Mouse (Mus musculus) telencephalon, adult 2 months (tissue): ENCODE measurements at regions not wholly inside any gene's neighbourhood (a gene's known extent, or its start where the extent isn't known, plus 50 kb on each side); places are given as distances from the start of the nearest gene placed in this dataset.

ENCODE experiments used
- DNase-seq: peaks from one replicate; pipeline ENCODE4 v3.0.0-alpha.2; 2011; ENCODE audit warnings: low read depth, low spot score

DNA sequence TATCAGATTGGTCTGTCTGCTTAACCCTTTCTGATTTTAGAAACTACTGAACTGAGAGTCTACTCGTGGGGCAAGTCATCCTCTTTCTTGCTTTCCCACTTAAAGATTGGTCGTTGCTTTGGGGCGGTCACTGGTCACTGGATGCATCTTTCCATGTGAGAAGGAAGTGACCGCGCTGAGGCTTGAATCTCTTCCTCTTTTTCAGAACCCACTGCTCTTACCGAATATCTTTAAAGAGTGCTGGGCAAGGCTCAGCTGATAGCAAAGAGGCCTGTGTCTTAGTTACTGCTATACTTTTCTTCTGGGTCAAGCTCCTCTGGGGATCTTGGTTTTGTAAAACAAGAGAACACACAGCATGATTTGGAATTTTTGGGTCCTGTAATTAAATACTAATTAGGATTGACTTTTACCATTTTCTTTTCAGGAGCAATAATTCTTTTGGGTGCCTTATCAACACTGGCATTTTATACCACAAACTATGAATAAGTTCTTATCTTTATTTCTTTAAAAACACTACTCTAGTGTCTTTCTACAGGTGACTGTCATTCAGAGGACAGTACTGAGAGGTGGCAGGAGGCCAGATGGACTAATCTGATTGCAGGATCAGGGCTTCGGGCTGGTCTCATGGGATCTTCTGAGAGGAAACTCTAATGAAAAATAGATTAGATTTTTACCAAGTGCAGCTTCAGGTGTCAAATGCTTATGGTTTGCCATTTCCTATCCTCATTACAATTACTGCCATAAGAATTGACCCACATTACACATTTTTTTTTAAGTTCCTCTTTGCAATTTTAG is 114.6 kb upstream of the Tom1l1 start:
- DNase-seq: no peak

DNA sequence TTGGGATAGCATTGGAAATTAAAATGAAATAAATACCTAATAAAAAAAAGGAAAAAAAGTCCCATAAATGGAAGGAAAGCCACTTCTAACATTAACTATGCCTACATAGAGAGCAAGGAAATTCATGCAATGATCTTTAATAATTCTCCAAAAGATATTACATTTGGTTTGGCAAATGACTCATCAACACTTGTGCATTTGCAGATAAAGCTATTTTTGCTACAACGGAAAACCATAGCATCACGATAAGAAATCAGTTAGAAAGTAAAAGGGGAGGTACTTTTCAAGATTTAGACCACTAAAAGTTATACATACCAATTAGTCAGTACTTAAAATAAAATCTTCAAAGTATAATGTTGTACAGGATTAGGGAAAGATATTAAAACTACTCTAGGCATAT is 109.4 kb upstream of the Tom1l1 start:
- no peak for DNase-seq

DNA sequence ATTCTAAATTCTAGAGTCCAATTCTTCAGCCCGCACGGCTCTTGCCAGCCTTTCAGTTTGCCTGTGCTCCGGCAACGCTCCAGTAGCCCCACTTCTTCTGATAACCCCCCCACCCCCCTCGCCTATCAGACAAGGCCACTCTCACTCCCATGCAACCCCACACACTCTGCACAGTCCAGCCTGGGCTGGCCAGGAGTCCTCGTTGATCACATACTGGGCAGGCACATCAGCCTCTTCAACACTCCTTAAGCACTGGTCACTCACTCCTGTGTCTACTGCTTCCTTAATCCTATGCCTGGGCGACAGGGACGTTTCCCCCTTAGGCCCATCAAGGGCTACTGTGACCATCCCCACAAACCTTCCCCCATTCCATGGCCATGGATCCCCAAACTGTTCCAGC is 95.4 kb upstream of the Tom1l1 start:
- DNase-seq: no peak

DNA sequence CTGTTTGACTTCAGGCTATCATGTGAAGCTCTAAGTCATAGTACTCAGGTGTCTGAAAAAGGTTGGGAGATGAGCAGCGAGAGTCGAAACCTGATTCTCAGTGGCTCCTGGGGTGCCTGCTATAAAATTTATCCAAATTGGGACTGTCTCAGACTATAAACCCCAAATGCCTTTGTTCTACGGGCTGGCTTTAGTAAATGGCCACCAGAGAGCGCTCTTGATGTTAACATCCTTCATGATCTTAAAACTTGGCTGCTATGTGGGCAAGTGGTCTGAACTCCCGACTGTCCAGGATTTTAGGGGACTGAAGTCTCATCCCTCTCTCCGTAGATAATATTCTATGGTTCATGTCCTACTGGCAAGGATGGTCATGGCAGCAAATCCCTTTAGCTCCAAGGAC is 94.8 kb upstream of the Tom1l1 start:
- no peak for DNase-seq

DNA sequence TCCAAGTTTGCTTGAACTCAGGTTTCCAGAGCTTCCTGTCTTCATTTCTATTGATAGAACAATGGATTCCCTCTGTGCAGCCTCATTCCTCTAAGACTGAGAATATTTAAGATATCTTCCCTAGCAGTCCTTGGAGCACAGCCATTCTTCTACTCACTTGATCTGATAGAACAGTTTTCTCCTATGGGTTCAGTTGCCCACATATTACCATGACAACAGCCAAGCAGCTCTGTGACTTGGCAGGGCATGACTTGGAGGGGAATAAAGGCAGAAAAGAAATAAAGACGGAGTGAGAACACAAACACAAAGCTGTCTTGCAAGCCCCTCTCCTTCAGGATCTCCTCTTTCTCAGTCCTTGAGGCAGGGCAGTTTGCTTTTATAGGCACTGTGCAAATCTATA is 87.6 kb upstream of the Tom1l1 start:
- no peak for DNase-seq

DNA sequence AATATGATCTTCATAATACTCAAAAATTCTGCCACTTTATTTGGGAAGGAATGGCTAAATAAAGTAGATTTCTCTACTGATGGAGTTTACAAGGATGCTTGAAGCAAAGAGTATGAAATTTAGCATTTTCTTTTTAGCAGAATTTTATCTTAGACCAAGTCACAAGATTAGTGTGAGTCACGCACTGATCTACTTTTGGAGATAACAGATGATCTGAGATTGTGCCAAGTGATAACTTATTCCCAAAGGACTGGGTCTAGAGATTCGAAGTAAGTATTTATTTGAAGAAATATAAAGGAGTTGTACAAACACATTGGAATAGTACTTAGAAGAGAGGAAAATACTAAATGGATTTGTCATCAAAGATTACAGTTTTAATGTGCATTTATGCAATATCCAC is 67.8 kb upstream of the Tom1l1 start:
- peak; percentile 71 for DNase-seq

DNA sequence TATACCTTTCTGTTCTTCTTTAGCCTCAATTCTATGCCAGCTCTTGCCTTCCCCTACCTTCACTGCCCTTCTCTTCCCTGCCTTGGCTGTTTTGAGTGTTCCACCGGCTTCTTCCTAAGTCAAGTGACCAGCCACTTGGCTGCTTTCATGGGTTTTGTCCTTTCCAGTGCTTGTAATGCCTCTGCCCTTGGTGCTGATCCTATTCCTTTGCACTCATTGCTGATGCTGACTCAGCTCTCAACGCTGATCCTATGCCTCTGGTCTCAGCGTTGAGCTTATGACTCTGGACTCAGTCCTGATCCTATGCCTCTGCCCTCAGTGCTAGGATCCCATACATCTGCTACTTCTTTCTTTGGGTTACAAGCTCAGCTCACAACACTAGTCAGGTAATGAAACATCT is 60.3 kb upstream of the Tom1l1 start:
- no peak for DNase-seq

DNA sequence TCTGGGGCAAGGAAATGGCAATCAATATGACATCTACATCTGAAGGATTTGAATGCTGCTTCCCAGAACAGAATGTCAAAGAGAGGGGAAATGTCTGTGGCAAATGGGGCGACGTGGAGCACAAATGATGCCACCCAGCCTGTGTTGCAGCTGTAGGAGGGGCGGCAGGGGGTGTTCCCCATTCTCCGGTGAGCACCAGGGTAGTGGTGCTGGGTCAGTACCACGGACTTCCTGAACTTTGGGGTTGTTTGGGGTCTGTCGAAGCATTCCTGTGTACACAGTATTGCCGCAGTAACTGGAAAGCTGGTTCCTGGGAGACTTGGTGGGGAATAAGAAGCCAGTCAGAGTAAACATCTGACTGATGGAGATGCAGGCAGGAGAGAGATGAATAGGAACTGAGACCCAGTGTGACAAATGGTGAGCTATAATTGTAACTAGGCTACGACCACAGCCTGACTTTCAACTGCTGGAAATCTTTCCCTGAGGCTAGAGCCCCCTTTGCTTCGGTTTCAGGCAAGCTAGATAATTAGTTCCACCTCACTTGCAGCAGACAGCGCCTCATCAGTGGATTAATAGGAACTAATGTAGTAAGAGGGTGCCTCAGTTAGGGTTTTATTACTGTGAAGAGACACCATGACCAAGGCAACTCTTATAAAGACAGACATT is 53.9 kb upstream of the Tom1l1 start:
- DNase-seq: no peak

DNA sequence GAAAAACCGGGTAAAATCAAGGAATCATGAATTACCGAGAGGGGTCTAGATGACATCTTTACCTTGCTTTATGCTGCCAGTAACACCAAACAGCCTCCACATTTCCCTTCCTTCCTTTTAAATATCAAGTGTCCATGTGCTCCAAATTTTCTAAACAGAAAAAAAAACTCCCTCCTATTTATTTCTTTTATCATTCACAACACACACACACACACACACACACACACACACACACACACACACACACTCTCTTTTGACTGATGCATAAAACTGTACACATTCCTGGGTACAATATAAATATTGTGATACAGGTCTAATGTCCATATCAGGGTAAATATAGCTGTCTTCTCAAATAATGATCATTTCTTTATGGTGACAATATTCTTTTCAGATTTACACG is 51.3 kb upstream of the Tom1l1 start:
- no peak for DNase-seq

DNA sequence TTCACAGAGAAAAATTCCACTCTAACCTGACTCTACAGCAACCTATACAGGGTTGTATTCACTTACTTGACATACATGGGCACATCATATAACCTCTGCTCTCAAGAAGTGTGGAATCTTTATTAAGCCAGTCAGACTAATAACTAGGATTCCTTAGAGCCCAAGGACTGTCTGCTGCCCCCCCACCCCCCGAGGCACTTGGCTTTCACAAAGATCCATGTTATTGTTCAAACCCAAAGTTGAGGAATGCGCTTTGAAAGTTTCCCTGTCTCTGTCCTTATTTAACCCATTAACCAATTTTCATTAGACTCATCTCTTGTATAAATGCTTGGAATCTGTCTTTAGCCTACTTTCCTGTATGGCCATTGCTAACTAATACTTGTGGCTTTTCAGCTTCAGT is 50.6 kb upstream of the Tom1l1 start:
- no peak for DNase-seq
